Mouse (Mus musculus) thymus, adult 2 months (tissue): ENCODE results near the gene Tenm2.

Experiments
- CTCF ChIP-seq: fragments of 200-500 bp; IDR thresholded peaks from 2 replicates; pipeline ENCODE4 v1.5.1; 2012; ENCODE audit warnings: mild to moderate bottlenecking, control low read depth, low read length, moderate library complexity, borderline replicate concordance; ENCODE audit not compliant: control insufficient read depth, poor library complexity, insufficient read depth; ENCODE audit errors: extremely low read depth
- POLR2A ChIP-seq: fragments of 200-500 bp; IDR thresholded peaks from 2 replicates; pipeline ENCODE4 v1.6.1; 2012; ENCODE audit warnings: mild to moderate bottlenecking, low read length, control low read depth, moderate library complexity; ENCODE audit not compliant: control insufficient read depth, poor library complexity, insufficient read depth; ENCODE audit errors: extremely low read depth

DNA sequence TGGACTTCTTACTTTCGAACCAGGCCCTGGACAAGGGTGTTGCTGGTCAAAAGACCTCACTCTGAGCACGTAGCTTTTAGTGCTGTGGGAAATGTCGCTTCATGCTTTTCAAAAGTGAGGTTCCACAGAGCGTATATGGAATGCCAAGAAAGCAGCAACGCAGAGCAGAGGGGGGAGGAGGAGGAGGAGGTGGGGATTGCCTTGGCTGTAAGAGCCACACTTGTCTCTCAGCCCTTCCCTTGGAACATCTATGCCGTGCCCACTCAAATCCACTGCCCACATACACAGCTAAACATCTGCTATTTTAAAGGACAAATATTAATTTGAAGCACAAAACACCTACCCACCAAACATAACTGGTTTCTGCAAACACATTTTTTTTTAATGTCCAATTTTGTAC lies 544.9 kb downstream of the Tenm2 start:
- TF ChIP-seq POLR2A (no peak), CTCF (no peak)
